Comparison of ENCODE assay signal across 6 mouse cellular contexts in genomic region chr10:8551601-8552000, GRCm38 (mm10). TPM values are rescaled to one million over a fixed set of nuclear protein-coding genes. Genes with fewer than 3 reads are reported as not detected.
DNase-seq lines count a peak whose midpoint lies in the region.
"Not testable (repeated sequence)": the region's sequence is repeated elsewhere in the genome, so short reads cannot be mapped to it uniquely, and the experiment has no call there.
"Had no signal": no experiment of that assay in that cellular context is flagged by ENCODE, and none has a peak within 500 bp of the region (broad histone marks: within the 10 kb centered on the region; RNA-seq: fewer than 3 reads in every experiment).

No protein-coding gene starts in this region.

- not testable (repeated sequence) for H3K4me1 ChIP-seq in ES-E14 (ENCODE audit: control insufficient read depth in 2 of 2, insufficient read depth in 2 of 2, low read length in 2 of 2, poor library complexity in 1 of 2)

- DNase-seq in ES-CJ7 (ENCODE audit: low read depth, low spot score) (peak; percentile 49), R1 (ENCODE audit: low read depth, low spot score) (peak; percentile 84), ZHBTc4 (ENCODE audit: low read depth, low spot score) (peak; percentile 59)
- not testable (repeated sequence) for DNase-seq in ES-E14 (ENCODE audit: low read depth, low spot score)

- H3K9me3 ChIP-seq in ES-E14 (ENCODE audit: control insufficient read depth, insufficient read depth, low read depth, low read length), result not testable (repeated sequence)

- not testable (repeated sequence) for H3K9ac ChIP-seq in ES-E14 (ENCODE audit: insufficient read depth, low read depth, low read length, poor library complexity, severe bottlenecking)

- H3K36me3 ChIP-seq in ES-E14 (ENCODE audit: control insufficient read depth, insufficient read depth, low read length, poor library complexity, severe bottlenecking), result not testable (repeated sequence)

- H3K27ac ChIP-seq in ES-E14 (ENCODE audit: insufficient read depth, low read depth, low read length, poor library complexity, severe bottlenecking), result peak overlapping the region; percentile 92

- H3K4me3 ChIP-seq in ES-E14 (ENCODE audit: insufficient read depth in 1 of 2, low read depth in 1 of 2, low read length in 2 of 2, poor library complexity in 1 of 2, severe bottlenecking in 1 of 2), result not testable (repeated sequence)

- in situ Hi-C loops in ES-E14 (cut with MboI; ENCODE audit: low sequenced_read_pairs in 2 of 2, unreplicated experiment in 2 of 2), result not testable (repeated sequence)

RNA-seq across cellular contexts. Expression of gene Ust, which starts 33.0 kb away (rescaled TPM):
- 2.9 and 4.9 TPM in 2 replicates for total RNA-seq in ES-E14 (2012; rRNA removed)
- total RNA-seq: CH12.LX, MEL had no signal
